Mouse (Mus musculus) embryonic facial prominence, embryonic 12.5 days (tissue): ENCODE data around the gene Atg4a-ps. TPM values are rescaled to one million over a fixed set of nuclear protein-coding genes. Genes with fewer than 3 reads are reported as not detected.

Experiments
- ATAC-seq: fragments of 200-750 bp; cut with Nextera tagmentation; 2 replicates; pipeline ENCODE4 v1.8.0; 2017; ENCODE audit not compliant: insufficient number of reproducible peaks, insufficient read depth, low FRiP score, low TSS enrichment
- H3K27ac ChIP-seq: fragments of 300-500 bp; sonication (generic); 2 replicates; pipeline ENCODE4 v1.5.1; 2016; ENCODE audit warnings: mild to moderate bottlenecking
- H3K27me3 ChIP-seq: fragments of 300-500 bp; sonication (generic); 2 replicates; pipeline ENCODE4 v1.6.1; 2016; ENCODE audit warnings: mild to moderate bottlenecking, moderate library complexity
- H3K36me3 ChIP-seq: fragments of 300-500 bp; sonication (generic); 2 replicates; pipeline ENCODE4 v1.6.1; 2016; ENCODE audit warnings: mild to moderate bottlenecking
- H3K4me1 ChIP-seq: fragments of 300-500 bp; sonication (generic); 2 replicates; pipeline ENCODE4 v1.6.1; 2016
- H3K4me2 ChIP-seq: fragments of 300-500 bp; sonication (generic); replicated peaks from 2 replicates; pipeline ENCODE4 v1.6.1; 2016; ENCODE audit warnings: mild to moderate bottlenecking, moderate library complexity
- H3K4me3 ChIP-seq: fragments of 300-500 bp; sonication (generic); 2 replicates; pipeline ENCODE4 v1.5.1; 2016; ENCODE audit warnings: mild to moderate bottlenecking
- H3K9ac ChIP-seq: fragments of 300-500 bp; sonication (generic); 2 replicates; pipeline ENCODE4 v1.6.1; 2016; ENCODE audit warnings: mild to moderate bottlenecking, moderate library complexity
- H3K9me3 ChIP-seq: fragments of 300-500 bp; sonication (generic); 2 replicates; pipeline ENCODE4 v1.6.1; 2016; ENCODE audit warnings: mild to moderate bottlenecking, moderate library complexity
- WGBS: fragments of 180-500 bp; shearing (Covaris S2); methylation state at CpG from one replicate; pipeline ENCODE4 v1.1.7; 2016; 5-methylcytosine and 5-hydroxymethylcytosine counted together
- microRNA-seq: library from miRNA; unstranded; fragments of <30 nt; microRNA quantifications from one replicate; pipeline ENCODE4, GENCODE M21; 2017
- polyA plus RNA-seq: library from polyadenylated mRNA; unstranded; fragments of >200 nt; fragmentation: Nextera tagmentation; extraction: Ambion mirVana; gene quantifications from 2 replicates; pipeline ENCODE4 v1.2.1, GENCODE M21; 2016

The Atg4a-ps gene
- polyA plus RNA-seq, 1 experiment from 2014 or later, result 0.23 TPM

DNA sequence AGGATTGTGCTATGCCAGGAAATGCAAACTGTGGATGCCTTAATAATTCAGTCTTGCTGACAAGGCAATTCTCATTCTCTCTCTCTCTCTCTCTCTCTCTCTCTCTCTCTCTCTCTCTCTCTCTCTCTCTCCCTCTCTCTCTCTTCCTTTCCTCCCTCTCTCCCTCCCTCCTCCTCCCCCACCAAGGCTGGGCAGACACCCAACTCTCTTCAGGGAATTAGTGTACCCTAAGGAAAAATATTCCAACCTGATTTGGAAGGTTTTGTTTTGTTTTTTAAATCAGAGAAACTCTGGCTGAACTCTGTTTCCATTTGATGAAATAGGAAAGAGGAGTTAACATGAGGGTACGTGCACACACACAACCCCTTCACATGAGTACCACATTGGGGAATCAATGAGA lies 44.3 kb downstream of the Atg4a-ps start:
- Histone ChIP-seq H3K4me1 (no peaks in the 10 kb centered on the region), H3K4me3 (no peak overlapping the region), H3K9ac (no peak overlapping the region), H3K27me3 (no peaks in the 10 kb centered on the region), H3K36me3 (no peaks in the 10 kb centered on the region), H3K9me3 (no peaks in the 10 kb centered on the region), H3K27ac (no peak overlapping the region), H3K4me2 (no peak overlapping the region)
- 53% methylated on average over 1 of the region's 1 CpGs for WGBS
- ATAC-seq, result no peak

- no peaks in the 10 kb centered on the region for H3K27me3 ChIP-seq
- H3K9me3 ChIP-seq, result no peaks in the 10 kb centered on the region
- H3K4me2 ChIP-seq, result no peak overlapping the region
- H3K9ac ChIP-seq, result no peak overlapping the region
- H3K36me3 ChIP-seq, result no peaks in the 10 kb centered on the region
- WGBS, result 53% methylated on average over 7 of the region's 7 CpGs
- no peak overlapping the region for H3K27ac ChIP-seq
- no peak for ATAC-seq
- H3K4me3 ChIP-seq, result no peak overlapping the region
- no peaks in the 10 kb centered on the region for H3K4me1 ChIP-seq
Measured at GRCm38 (mm10) chr3:103601011-103601410, 44.9 kb downstream of the Atg4a-ps start.

- ATAC-seq, result no peak
- no peaks in the 10 kb centered on the region for H3K9me3 ChIP-seq
- WGBS, result 59% methylated on average over 4 of the region's 4 CpGs
- no peak overlapping the region for H3K9ac ChIP-seq
- H3K27ac ChIP-seq, result no peak overlapping the region
- no peaks in the 10 kb centered on the region for H3K4me1 ChIP-seq
- no peak overlapping the region for H3K4me3 ChIP-seq
- H3K27me3 ChIP-seq, result no peaks in the 10 kb centered on the region
- H3K36me3 ChIP-seq, result no peaks in the 10 kb centered on the region
- no peak overlapping the region for H3K4me2 ChIP-seq
Measured at GRCm38 (mm10) chr3:103597586-103597985, 48.3 kb downstream of the Atg4a-ps start.

- WGBS, result 82% methylated on average over 7 of the region's 7 CpGs
- Histone ChIP-seq H3K4me1 (no peaks in the 10 kb centered on the region), H3K27me3 (no peaks in the 10 kb centered on the region), H3K9me3 (no peaks in the 10 kb centered on the region), H3K36me3 (no peaks in the 10 kb centered on the region), H3K4me2 (no peak overlapping the region), H3K27ac (no peak overlapping the region), H3K4me3 (no peak overlapping the region), H3K9ac (no peak overlapping the region)
- no peak for ATAC-seq
Measured at GRCm38 (mm10) chr3:103595271-103595810, 50.5 kb downstream of the Atg4a-ps start.

Small RNA genes lying within 50 kb of the gene (microRNA-seq; reads per million reads assigned to microRNA genes)
- gene Gm25325, result not detected

Other genes starting within 250 kb of the Atg4a-ps start
- gene Syt6, start 70.8 kb downstream of the Atg4a-ps start, polyA plus RNA-seq, result 1.1 and 2.3 TPM in 2 replicates
- gene Olfml3, start 91.9 kb upstream of the Atg4a-ps start, polyA plus RNA-seq, result 34.9 and 36.9 TPM in 2 replicates
- gene Gm10964, start 93.3 kb upstream of the Atg4a-ps start, polyA plus RNA-seq, result not detected in 2 replicates
- gene Hipk1, start 145.5 kb upstream of the Atg4a-ps start, polyA plus RNA-seq, result 12.6 and 13.1 TPM in 2 replicates
- gene Dclre1b, start 163.4 kb upstream of the Atg4a-ps start, polyA plus RNA-seq, result 25.5 and 26.0 TPM in 2 replicates
- gene Ap4b1, start 163.5 kb upstream of the Atg4a-ps start, polyA plus RNA-seq, result 24.0 and 24.8 TPM in 2 replicates
- gene Gm43064, start 163.5 kb upstream of the Atg4a-ps start, polyA plus RNA-seq, result 0.18 and 0.27 TPM in 2 replicates
- 0.11 TPM in 1 of 2 replicates, not detected in the other for gene Bcl2l15, start 186.5 kb upstream of the Atg4a-ps start, polyA plus RNA-seq
- 0.37 and 0.66 TPM in 2 replicates for gene Ptpn22, start 213.7 kb upstream of the Atg4a-ps start, polyA plus RNA-seq